Mouse (Mus musculus): ENCODE results near the gene Ppp5c. TPM values are rescaled to one million over a fixed set of nuclear protein-coding genes. Genes with fewer than 3 reads are reported as not detected.
A peak's percentile ranks its signal among the peaks of the same experiment; 100 is the strongest.

The Ppp5c gene
- total RNA-seq, 2 experiments from 2014 or later, result 71.5 to 87.2 TPM

DNA sequence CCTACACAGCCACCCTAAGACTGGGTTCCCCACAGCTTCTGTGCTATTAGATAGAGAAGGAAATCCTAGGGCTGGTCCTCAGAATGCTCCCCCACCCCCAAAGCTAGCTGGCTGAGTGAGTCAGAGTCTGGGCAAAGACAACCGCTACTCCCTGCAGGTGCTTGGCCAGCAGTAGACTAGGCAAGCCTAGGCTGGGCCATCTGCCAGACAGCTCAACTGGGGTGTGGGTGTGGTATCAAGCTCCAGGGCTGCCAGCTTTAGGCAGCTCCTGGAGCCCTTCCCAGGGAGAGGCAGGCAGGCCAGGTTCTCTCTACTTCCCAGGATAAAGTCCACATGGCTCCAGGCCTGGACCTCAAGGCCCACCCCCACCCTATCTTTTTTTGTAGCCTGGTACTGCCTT is 10.7 kb downstream of the Ppp5c start:
- peak; percentile 94 to 96 for DNase-seq

DNA sequence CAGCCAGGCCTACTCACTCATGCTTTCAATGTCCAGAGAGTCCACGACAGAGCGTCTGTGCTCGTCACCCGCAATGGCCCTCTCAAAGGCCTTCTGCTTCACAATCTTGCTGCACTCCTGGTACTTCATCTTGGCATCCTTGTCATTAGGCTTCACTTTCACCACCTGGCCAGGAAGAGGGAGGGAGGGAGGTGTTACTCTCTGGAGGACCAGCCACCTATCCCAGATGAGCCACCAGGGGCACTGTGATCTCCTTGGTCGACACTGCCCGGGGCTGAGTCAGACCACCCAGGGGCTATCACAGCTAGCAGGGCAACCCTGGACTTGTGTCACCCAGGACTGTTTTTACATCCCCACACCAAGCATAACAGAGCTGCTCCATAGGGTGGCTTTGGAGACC is 12.3 kb downstream of the Ppp5c start:
- no peak for DNase-seq

DNA sequence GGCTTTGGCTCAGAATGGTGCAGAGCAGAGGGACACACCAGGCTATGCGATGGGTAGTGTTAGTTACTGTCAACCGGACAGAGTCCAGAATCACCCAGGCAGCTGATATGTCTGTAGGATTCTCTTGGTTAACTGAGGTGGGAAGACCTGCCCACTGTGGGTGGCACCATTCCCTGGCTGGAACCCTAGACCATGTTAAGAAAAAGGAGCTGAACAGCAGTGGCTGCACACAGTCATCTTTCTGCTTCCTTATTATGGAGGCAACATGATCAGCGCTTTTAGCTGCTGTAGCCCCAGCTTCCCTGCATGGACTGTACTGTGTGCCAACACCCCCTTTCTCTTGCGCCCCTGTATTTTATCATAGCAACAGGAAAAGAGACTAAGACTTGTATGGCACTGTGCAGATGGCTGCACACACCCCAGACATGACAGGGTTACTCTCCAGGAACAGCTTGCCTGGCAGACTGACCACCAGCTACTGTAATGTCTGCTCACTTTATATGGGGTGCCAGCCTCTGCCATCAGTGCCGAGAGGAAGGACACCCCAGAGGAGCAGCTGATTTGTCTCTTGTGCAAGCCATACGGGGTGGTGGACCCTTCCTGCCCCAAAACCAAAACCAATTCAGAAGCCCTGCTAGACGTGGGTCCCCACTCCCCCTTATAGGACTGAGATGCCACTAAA is 15.7 kb downstream of the Ppp5c start:
- DNase-seq, result no peak

DNA sequence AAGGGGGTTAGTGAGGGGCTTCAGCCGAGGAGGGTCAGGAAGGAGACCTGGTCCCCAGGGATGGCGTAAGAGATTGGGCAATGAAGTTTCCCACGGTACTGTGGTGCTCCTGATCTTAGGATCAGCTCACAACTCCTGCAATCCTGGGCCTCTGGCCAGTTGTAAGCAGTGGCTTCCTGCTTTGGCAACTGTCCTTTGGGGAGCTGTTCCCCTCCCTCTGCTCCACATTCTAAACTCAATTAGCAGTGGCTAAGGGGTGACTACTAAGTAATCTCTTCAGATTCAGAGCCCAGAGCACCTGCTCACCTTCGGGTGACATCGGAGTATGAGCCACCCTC is 17.7 kb downstream of the Ppp5c start:
- no peak for DNase-seq

DNA sequence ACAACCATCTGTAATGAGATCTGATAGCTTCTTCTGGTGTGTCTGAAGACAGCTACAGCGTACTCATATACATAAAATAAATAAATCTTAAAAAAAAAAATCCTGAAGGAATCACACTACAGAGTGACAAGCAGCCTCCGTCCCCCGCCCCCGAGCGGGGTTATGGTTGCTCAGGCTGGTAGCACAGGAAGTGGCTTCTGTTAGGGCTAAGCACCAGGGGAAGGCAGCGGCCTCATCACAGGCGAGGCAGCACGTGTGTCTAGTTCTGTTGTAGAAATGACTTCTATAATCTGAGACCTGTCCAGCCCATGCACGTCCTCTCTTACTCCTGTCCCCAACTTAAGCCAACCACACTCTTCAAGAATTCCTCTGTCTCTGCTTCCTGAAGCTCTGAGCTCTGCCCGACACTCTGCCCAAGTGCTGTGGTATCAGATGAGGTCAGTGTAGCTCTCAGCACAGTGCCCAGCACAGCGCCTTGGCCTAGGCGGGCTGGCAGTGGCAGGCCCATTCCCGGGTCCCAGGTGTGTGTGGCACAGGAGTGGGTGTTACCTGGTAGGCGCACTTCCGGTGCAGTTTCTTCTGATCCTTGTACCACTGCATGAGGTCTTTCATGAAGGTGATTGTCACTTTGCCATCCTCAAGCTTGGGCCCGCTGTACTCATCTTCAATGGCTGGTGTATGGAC is 18.3 kb downstream of the Ppp5c start:
- DNase-seq, result no peak

DNA sequence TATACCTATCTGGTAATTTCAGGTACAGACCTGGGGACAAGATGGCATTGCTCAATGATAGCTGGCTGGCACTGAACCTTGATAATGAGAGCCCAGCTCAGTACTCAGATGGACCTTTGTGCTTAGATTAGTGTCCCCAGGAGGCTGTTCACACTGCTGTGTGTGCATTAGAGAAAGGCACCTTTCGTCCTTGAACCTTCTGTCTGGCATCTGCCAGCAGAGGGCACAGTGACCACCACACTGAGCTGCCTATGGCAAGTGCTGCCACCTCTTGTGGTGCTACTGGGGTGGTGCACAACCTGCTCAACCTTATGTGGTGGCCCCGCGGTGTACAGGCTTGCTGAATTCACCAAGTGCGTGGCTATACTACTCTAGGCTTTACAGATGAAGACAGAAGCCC is 20.4 kb downstream of the Ppp5c start:
- no peak for DNase-seq

DNA sequence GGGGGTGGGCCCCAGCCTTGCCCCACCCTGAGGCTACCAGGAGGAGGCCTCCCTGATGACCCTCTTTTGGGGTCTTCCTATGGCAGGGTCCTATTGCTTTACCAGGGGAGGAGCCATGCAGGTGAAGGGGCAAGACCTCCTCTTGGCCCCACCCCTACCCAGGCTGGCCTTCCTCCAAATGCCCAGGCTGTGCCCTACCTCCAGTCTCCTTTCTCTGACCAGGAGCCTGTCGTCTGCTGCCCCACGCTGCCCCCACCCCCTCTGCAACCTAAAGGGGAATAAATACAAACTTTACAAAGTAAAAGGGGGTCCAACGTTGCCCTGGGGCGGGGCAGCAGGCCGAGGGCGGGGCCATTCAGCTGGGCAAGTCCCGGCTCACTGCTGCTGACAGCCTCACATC is 23.0 kb downstream of the Ppp5c start:
- DNase-seq, result no peak

DNA sequence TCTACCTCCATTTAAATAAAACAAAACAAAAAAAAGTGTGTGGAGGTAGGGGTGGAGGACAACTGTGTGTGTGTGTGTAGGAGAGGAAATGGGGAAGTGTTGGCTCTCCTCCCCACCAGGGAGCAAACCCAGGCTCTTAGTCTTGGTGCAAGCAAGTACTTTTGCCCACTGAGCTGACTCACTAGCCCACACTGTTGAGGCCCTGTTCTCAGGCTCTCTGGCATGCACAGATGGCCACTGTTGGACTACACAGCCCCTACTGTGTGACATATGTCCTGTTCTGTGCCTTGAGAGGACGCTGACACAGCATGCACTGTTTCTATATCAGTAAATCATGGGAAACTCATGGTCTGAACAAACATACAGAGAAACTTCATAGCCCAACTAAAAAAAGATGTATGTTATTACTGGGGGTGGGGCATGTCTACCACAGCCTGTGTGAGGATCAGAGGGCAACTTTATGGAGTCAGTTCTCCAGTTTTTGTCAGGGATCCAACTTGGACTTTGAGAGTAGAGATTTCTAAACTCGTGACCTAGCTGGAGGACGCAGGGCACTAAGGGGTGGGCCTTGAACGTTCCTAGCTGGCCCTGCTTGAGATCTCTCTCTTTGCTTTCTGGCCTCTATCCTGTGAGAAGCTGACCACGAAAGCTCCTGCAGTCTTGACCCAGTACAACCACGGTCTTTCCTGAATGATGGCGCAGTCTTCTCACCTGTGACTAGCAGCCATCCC is 24.3 kb downstream of the Ppp5c start:
- peak in 1 of 2 experiments; percentile 39 for DNase-seq

DNA sequence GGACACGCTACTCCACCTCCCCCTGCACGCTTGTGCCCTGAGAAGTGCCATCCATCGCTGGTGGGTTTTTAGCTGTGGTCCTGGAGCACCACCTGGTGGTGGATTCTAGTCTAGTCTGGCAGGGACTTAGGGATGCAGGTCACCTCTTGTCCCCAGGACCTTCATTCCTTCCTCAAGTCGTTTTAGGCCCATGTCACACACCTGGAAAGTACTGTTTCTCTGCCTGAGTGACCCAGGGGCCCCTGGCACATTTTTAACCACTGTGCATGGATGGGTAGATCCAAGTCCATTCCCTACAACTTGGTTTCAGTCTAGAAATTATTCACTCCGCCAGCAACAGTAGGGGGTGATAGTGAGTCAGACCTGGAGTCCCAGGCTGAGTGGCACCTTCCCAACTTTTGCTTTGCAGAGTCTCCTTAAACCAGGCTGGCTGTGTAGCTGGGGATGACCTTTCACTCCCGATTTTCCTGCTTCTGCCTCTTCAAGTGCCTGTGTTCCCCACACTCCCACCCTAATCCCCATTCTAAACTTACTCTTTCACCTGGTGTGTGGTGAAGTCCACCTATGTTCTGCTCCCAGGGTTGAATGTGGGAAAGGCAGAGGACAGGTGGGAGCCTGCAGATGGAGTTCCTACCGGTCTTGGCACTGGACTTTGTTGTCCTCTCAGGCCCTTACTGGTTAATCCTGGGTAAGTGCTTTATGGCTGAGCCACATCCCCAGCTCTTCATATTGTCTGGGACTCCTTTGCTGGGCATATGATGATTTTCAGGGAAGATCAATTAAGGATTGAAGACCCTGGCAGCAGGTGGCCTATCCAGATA is 25.1 kb downstream of the Ppp5c start:
- peak; percentile 80 to 87 for DNase-seq

DNA sequence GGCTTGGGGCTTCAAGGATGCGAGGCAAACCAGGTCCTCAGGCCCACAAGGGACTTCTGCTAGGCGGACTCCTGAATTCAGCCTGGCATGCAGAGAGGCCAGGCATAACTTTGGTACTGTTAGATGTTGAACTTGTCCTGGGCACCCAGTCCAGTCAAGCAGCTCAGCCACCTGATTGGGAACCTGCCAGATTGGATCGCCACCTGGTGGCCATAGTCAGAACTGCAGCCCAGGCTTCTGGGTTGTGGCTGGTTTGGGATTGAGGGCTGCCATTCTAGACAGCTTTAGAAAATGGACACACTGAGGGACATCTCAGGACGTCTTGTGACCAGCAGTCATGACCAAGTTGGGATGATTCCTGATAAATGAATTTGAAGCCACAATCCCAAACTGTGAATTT is 28.1 kb downstream of the Ppp5c start:
- peak; percentile 86 to 87 for DNase-seq

DNA sequence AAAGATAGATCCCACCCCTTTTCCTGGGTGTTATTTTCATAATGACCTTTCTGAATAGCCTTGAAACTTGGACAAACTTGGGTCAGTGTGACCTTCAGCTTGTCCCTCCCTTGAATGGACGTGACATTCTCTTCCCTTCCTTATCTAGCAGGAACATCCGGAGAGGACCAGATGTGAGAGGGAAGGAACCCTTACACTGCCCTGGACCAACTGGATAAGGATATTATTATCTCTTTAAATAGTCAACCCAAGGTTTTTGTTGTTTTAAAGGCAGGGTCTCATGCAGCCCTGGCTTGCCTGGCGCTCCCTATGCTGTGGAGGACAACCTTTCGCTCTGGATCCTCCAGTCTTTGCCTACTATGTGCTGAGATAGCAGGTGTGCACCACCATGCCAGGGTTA is 28.5 kb downstream of the Ppp5c start:
- peak in 1 of 2 experiments; percentile 35 for DNase-seq

DNA sequence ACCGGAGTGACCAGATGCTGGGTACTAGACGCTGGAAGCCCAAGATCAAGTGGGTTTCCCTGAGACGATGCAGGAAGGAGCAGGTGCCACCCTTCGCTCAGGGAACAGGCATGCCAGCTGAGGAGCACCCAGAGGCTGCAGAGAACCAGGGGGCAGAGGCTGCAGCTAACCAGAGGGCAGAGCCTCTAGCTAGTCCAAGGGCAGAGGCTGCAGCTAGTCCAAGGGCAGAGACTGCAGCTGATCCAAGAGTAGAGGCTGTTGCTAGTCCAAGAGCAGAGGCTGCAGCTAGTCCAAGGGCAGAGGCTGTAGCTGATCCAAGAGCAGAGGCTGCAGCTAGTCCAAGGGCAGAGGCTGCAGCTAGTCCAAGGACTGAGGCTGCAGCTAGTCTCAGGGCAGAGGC is 32.4 kb downstream of the Ppp5c start:
- DNase-seq, result peak in 1 of 2 experiments; percentile 27

DNA sequence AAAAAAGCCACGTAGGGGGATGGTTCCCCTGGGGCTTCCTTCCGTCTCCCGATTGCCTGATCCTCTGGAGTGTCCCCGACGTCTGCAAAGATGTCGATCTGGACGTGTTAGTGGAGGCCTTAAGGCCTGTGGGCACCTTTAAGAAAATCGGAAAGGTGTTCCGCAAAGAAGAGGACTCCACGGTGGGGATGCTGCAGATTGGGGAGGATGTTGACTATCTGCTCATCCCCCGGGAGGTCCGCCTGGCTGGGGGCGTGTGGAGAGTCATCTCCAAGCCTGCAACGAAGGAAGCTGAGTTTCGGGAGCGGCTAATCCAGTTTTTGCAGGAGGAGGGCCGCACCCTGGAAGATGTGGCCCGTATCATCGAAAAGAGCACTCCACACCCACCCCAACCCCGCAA is 33.3 kb downstream of the Ppp5c start:
- peak in 1 of 2 experiments; percentile 25 for DNase-seq

DNA sequence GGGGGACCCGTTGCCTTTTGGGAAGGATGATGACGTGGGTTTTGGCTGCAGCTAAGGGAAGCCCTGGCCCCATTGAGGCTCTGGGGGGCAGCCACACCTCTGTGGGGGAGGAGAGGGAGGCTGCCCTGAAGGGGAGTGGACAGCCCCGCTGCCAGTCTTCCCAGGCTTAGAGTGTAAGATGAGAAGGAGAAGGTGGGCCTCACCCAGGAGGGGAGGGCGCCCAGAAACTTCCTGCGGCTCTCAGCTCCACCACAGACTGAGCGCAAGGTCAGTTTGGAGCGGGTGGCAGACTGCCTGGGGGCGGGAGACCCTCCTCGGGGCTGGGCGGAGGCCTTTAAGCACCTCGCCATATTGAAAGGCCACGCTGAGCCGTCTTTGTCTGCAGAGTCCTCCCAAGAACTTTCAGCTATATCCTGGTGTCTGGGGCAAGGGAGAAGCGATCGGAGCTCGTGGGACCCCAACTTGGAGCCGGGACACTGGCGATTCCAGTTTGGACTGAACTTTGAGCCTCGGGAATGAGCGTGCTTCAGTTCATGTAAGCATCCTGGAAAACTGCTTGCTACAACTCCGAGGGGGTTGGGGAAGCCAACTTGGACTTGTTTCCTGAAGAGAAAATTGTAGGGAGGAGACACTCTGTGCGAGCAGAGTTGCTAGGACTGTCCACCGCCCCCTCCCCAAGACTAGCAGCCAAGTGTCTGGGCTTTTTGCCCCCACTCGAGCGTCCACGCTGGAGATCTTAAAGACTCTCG is 33.9 kb downstream of the Ppp5c start:
- peak; percentile 91 to 94 for DNase-seq

DNA sequence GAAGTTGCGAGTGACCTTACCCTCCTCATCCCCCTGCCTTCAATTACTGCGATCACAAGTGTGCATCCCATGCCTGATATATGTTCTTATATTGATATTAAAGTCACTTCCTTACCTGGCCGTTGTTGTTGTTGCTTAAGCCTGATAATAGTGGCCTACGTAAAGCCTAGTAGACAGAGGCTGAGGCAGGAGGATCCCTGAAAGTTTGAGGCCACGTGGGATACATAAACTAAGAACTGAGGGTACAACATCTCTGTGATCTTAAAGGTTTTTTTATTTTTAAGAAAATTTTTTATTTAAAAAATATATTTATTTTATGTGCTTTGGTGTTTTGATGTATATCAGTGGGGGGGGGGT is 35.3 kb downstream of the Ppp5c start, which contains the start of gene Ccdc8:
Gene Ccdc8, plus strand, starts transcription at position 258 of the 357 bp plus-strand sequence.
- DNase-seq, result no peak

DNA sequence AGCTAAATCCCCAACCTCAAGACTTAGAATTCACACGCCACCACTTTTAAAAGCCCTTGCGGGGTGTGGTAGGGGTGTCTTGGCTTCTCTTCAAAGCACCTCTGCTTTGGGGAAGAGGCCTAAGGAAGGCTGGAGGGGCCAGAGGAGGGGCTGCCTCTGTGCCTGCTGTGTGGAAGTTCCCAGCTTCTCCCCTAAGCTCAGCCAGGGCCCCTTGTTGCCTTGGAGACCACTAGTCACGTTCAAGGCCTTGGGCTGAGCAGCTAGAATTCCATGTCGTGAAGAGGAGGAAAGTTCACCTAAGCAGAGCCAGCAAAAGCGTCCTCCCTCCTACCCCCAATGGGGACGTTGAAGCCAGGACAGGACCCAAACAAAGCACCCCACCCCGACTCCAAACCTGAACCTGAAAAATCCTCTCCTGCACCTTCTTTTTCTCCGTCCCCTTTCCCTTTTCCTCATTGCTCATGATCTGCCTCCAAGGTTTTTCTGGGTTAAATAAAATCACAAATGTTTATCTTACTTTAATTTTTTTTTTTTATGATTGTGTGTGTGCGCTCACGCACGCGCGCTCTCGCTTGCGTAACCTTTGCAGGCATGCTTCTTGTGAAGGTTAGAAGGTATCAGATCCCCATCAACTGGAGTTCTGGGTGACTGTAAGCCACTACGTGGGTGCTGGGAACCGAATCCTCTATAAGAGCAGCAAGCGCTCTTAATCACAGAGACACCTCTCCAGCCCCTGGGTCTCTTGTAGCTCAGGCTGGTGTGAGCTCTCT is 35.9 kb downstream of the Ppp5c start:
- peak; percentile 62 to 74 for DNase-seq

DNA sequence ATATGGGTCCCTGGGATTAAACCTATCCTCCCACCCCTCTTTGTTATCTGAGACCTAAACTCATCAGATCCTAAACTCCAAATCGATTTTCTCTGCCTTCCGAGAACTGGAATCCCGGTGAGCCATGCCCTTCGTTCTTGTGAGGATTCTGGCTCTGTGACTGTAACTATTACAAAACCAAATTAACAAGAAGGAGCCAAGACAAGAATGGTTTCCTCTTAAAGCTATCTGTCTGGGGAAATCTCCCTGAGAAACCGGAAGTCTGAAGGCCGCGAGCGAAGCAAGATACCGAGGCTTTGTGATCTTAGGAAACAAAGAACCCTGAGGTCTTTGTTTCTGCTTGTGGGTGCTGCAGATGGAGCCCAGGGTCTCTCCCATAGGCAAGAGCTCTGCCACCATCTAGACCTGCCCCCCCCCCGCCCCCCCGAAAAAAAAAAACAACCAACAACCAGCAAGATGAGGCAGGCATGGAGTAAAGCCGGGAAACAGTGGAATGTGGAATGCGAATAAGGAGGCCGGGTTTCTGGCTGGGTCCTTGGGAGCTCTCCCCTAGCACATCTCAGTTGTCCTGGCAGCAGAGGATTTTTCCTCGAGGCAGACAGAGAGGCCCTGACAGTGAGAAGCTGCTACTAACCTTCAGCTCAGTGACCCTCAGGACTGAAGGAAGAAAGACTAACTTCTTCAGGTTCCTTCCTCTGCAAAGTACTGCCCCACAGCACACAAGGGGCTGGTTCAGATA is 37.5 kb downstream of the Ppp5c start:
- DNase-seq, result peak in 1 of 2 experiments; percentile 34

DNA sequence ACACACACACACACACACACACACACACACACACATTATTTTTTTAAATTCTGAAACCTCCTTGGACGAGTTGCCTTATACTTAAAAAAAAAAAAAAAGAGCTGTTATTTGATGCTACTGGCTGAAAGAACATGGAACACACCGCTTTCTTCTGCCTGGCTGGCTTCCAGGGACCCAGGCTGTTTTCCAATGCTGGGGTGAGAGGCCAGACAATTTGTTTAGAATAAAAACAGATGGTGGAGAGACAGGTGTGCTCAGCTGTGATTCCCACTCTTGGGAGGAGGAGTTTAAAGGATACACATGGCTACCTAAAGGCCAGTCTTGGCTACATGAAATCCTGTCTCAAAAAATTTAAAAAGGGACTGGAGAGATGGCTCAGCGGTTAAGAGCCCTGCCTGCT is 39.3 kb downstream of the Ppp5c start:
- DNase-seq, result peak; percentile 44 to 69

DNA sequence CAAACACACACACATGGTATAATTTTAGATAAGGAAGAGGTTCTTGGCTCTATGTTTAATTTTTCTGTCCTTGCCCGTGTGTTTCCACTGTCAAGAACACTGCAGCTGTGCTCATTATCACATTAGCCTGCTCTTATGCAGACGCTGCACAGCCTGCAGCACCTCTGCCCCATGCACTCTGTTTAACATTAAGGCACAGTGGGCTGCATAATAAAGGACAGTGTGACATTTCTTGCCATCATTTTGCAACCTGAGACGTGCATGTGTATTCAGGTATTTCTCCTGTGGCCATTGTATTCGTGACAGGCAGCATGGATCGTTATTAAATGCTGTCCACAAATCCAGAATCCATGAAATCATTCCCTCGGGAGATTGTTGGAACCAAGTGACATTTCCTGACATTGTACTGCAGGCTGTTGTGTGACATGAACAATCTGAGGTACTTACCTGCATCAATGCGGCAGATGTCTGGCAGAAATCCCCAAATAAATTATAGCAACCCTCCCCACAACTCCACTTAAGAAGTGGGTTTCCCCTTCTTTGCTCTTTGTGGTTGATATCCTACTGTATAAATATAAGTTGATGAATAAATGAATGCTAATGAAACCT is 40.1 kb downstream of the Ppp5c start:
- DNase-seq, result no peak

Measured in adrenal gland, postnatal 36 days (tissue).